Comparison of ENCODE assay signal across 8 mouse cellular contexts in the genomic region with DNA sequence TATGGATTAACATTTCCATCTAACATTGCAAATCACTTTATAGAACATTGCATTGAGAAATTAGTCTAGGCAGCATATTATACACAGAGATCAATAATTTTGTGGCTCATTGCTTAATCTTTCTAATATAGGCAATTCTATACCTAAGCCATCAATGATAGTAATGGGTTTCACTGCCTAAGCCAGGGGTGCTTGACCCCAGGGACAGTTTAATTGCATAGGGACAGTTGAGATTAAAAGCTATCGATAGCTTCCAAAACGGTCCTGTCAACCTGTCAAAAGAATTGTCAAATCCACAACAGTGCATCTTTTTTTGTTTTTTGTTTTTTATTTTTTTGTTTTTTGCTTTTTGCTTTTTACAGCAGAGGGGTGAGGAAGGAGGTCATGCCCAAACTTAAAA. TPM values are rescaled to one million over a fixed set of nuclear protein-coding genes. Genes with fewer than 3 reads are reported as not detected.
A peak's percentile ranks its signal among the peaks of the same experiment; 100 is the strongest.
DNase-seq lines count a peak whose midpoint lies in the region; ATAC-seq and TF ChIP-seq lines count a peak whose summit lies in the region.
"Had no signal": no experiment of that assay in that cellular context is flagged by ENCODE, and none has a peak within 500 bp of the region (broad histone marks: within the 10 kb centered on the region; RNA-seq: fewer than 3 reads in every experiment).

No protein-coding gene starts in this region.

- H3K36me3 ChIP-seq in lung, embryonic 14.5 days (ENCODE audit: insufficient read depth), result no peaks in the 10 kb centered on the region
- no peaks in the 10 kb centered on the region for H3K36me3 ChIP-seq in forebrain, embryonic 16.5 days (ENCODE audit: control insufficient read depth, insufficient read depth)
- no peaks in the 10 kb centered on the region for H3K36me3 ChIP-seq in limb, embryonic 13.5 days
- H3K36me3 ChIP-seq in stomach, embryonic 16.5 days (ENCODE audit: control insufficient read depth, insufficient read depth, low read length), result no peaks in the 10 kb centered on the region

- DNase-seq in lung, embryonic 14.5 days, result no peak
- DNase-seq in lung, postnatal 4 days, result no peak
- no peak for DNase-seq in cerebellum, adult 9-11 months
- DNase-seq in yolk sac, embryonic 10.5 days (ENCODE audit: low spot score), result no peak
- DNase-seq: kidney, adult 9 months had no signal

- no peak for TF ChIP-seq CTCF in lung, embryonic 14.5 days (IDR thresholded peaks at IDR 0.05; ENCODE audit: low read depth)

- no peak overlapping the region for H3K4me3 ChIP-seq in lung, embryonic 14.5 days (ENCODE audit: low read depth, low read length)
- no peak overlapping the region; the same call in 1 of the 2 replicates for H3K4me3 ChIP-seq in forebrain, embryonic 16.5 days (replicated peaks; ENCODE audit: low read length)
- no peak overlapping the region for H3K4me3 ChIP-seq in limb, embryonic 13.5 days
- peak overlapping the region; percentile 38; the same call in 1 of the 2 replicates for H3K4me3 ChIP-seq in stomach, embryonic 16.5 days (replicated peaks; ENCODE audit: low read length)

- no peak overlapping the region for H3K27ac ChIP-seq in lung, embryonic 14.5 days (ENCODE audit: low read depth)
- H3K27ac ChIP-seq in forebrain, embryonic 16.5 days (ENCODE audit: low read length), result no peak overlapping the region
- no peak overlapping the region for H3K27ac ChIP-seq in limb, embryonic 13.5 days
- no peak overlapping the region for H3K27ac ChIP-seq in stomach, embryonic 16.5 days (ENCODE audit: low read length)

- no peaks in the 10 kb centered on the region for H3K27me3 ChIP-seq in lung, embryonic 14.5 days (ENCODE audit: insufficient read depth, low read length)
- no peaks in the 10 kb centered on the region for H3K27me3 ChIP-seq in forebrain, embryonic 16.5 days (replicated peaks; ENCODE audit: control insufficient read depth, insufficient read depth, low read length)
- peaks cover 7% of the 10 kb centered on the region; the same call in 1 of the 2 replicates for H3K27me3 ChIP-seq in limb, embryonic 13.5 days
- no peaks in the 10 kb centered on the region for H3K27me3 ChIP-seq in stomach, embryonic 16.5 days (ENCODE audit: control insufficient read depth, insufficient read depth, low read length)

- H3K9me3 ChIP-seq in lung, embryonic 14.5 days (ENCODE audit: low read depth, low read length), result no peaks in the 10 kb centered on the region
- no peaks in the 10 kb centered on the region for H3K9me3 ChIP-seq in forebrain, embryonic 16.5 days (ENCODE audit: control insufficient read depth, low read length)
- H3K9me3 ChIP-seq in limb, embryonic 13.5 days, result no peaks in the 10 kb centered on the region
- no peaks in the 10 kb centered on the region for H3K9me3 ChIP-seq in stomach, embryonic 16.5 days (replicated peaks; ENCODE audit: control insufficient read depth, low read length)

- no peak overlapping the region for H3K9ac ChIP-seq in lung, embryonic 14.5 days
- no peak overlapping the region; the same call in 1 of the 2 replicates for H3K9ac ChIP-seq in forebrain, embryonic 16.5 days (replicated peaks; ENCODE audit: low read depth, low read length)
- no peak overlapping the region for H3K9ac ChIP-seq in limb, embryonic 13.5 days
- H3K9ac ChIP-seq in stomach, embryonic 16.5 days (ENCODE audit: low read length), result no peak overlapping the region

- H3K4me2 ChIP-seq in lung, embryonic 14.5 days, result peak overlapping the region; percentile 68
- H3K4me2 ChIP-seq in forebrain, embryonic 16.5 days (ENCODE audit: low read length), result peak overlapping the region; percentile 63
- peak overlapping the region; percentile 88 for H3K4me2 ChIP-seq in limb, embryonic 13.5 days (replicated peaks)
- H3K4me2 ChIP-seq in stomach, embryonic 16.5 days (ENCODE audit: low read depth, low read length), result no peak overlapping the region

- 70% methylated on average over 2 of the region's 2 CpGs for WGBS in lung, embryonic 14.5 days
- 54% methylated on average over 2 of the region's 2 CpGs for WGBS in forebrain, embryonic 16.5 days
- WGBS in limb, embryonic 13.5 days, result 65% methylated on average over 2 of the region's 2 CpGs
- WGBS in stomach, embryonic 16.5 days, result 67% methylated on average over 2 of the region's 2 CpGs

- ATAC-seq in lung, embryonic 14.5 days (ENCODE audit: insufficient read depth), result no peak
- ATAC-seq in forebrain, embryonic 16.5 days, result peak; percentile 1; the same call in 1 of the 2 replicates
- no peak for ATAC-seq in limb, embryonic 13.5 days (ENCODE audit: low FRiP score, low read depth)
- no peak for ATAC-seq in stomach, embryonic 16.5 days (ENCODE audit: insufficient read depth, low FRiP score)

- H3K4me1 ChIP-seq in lung, embryonic 14.5 days (ENCODE audit: insufficient read depth), result no peaks in the 10 kb centered on the region
- H3K4me1 ChIP-seq in forebrain, embryonic 16.5 days (replicated peaks; ENCODE audit: control insufficient read depth, insufficient read depth, low read length), result peaks cover 4% of the 10 kb centered on the region; the same call in 1 of the 2 replicates
- H3K4me1 ChIP-seq in limb, embryonic 13.5 days, result peaks cover 10% of the 10 kb centered on the region
- H3K4me1 ChIP-seq in stomach, embryonic 16.5 days (ENCODE audit: control insufficient read depth, insufficient read depth, low read length), result no peaks in the 10 kb centered on the region

RNA-seq across cellular contexts. Expression of gene Arhgap18, which starts 58.5 kb away (rescaled TPM):
- polyA plus RNA-seq in lung, embryonic 14.5 days (2014; fragmentation: Nextera tagmentation; extraction: Ambion mirVana), result 49.6 and 56.8 TPM in 2 replicates
- polyA plus RNA-seq in forebrain, embryonic 16.5 days (2015; fragmentation: Nextera tagmentation; extraction: Ambion mirVana), result 13.2 and 13.8 TPM in 2 replicates
- 21.7 and 23.7 TPM in 2 replicates for polyA plus RNA-seq in limb, embryonic 13.5 days (2015; fragmentation: Nextera tagmentation; extraction: Ambion mirVana)
- 34.4 and 40.7 TPM in 2 replicates for polyA plus RNA-seq in stomach, embryonic 16.5 days (2015; fragmentation: Nextera tagmentation; extraction: Ambion mirVana)
